Mouse (Mus musculus) hindbrain, embryonic 11.5 days (tissue): Measurements from ENCODE around the gene Urgcp. TPM values are rescaled to one million over a fixed set of nuclear protein-coding genes. Genes with fewer than 3 reads are reported as not detected.

Source experiments
- ATAC-seq: fragments of 200-750 bp; cut with Nextera tagmentation; 2 replicates; pipeline ENCODE4 v1.8.0; 2017; ENCODE audit warnings: mild to moderate bottlenecking, moderate TSS enrichment, moderate library complexity; ENCODE audit not compliant: low FRiP score
- DNase-seq: peaks from one replicate; pipeline ENCODE4 v3.0.0-alpha.2; 2015; ENCODE audit warnings: low spot score
- H3K27ac ChIP-seq: fragments of 300-500 bp; sonication (generic); 2 replicates; pipeline ENCODE4 v1.5.1; 2014; ENCODE audit warnings: mild to moderate bottlenecking, low read depth, low read length
- H3K27me3 ChIP-seq: fragments of 300-500 bp; sonication (generic); 2 replicates; pipeline ENCODE4 v1.6.1; 2014; ENCODE audit warnings: mild to moderate bottlenecking, low read length, moderate library complexity, mixed read lengths; ENCODE audit not compliant: control insufficient read depth, insufficient read depth
- H3K36me3 ChIP-seq: fragments of 300-500 bp; sonication (generic); 2 replicates; pipeline ENCODE4 v1.6.1; 2014; ENCODE audit warnings: mild to moderate bottlenecking, low read length, moderate library complexity, mixed read lengths; ENCODE audit not compliant: control insufficient read depth, insufficient read depth
- H3K4me1 ChIP-seq: fragments of 300-500 bp; sonication (generic); replicated peaks from 2 replicates; pipeline ENCODE4 v1.6.1; 2014; ENCODE audit warnings: low read length, mixed read lengths; ENCODE audit not compliant: control insufficient read depth, insufficient read depth
- H3K4me2 ChIP-seq: fragments of 300-500 bp; sonication (generic); replicated peaks from 2 replicates; pipeline ENCODE4 v1.6.1; 2014; ENCODE audit warnings: mild to moderate bottlenecking, low read depth, low read length
- H3K4me3 ChIP-seq: fragments of 300-500 bp; sonication (generic); 2 replicates; pipeline ENCODE4 v1.5.1; 2014; ENCODE audit warnings: low read depth, low read length
- H3K9ac ChIP-seq: fragments of 300-500 bp; sonication (generic); 2 replicates; pipeline ENCODE4 v1.6.1; 2014; ENCODE audit warnings: low read depth, low read length
- H3K9me3 ChIP-seq: fragments of 300-500 bp; sonication (generic); 2 replicates; pipeline ENCODE4 v1.6.1; 2016; ENCODE audit warnings: low read length; ENCODE audit not compliant: control insufficient read depth
- WGBS: fragments of 180-500 bp; shearing (Covaris S2); extraction: QIAGEN DNeasy Blood & Tissue Kit; methylation state at CpG from one replicate; pipeline ENCODE4 v1.1.7; 2014; 5-methylcytosine and 5-hydroxymethylcytosine counted together
- polyA plus RNA-seq: library from polyadenylated mRNA; unstranded; fragments of >200 nt; fragmentation: Nextera tagmentation; extraction: Ambion mirVana; gene quantifications from 2 replicates; pipeline ENCODE4 v1.2.1, GENCODE M21; 2014

Urgcp gene
- polyA plus RNA-seq, 1 experiment from 2014 or later, result 8.4 TPM

DNA sequence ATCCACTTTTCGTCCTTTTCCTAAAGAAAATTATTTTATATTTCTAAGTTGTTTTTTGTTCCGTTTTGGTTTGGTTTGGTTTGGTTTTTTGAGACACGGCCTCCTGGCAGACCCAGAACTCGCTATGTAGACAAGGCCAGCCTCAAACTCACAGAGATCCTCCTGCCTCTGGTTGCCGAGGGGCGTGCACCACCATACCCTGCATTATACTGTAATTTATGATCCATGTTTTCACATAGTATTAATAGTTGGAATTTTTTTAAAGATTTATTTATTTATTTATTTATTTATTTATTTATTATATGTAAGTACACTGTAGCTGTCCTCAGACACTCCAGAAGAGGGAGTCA, 432 bp upstream of the Urgcp start:
- Histone ChIP-seq H3K9me3 (no peaks in the 10 kb centered on the region), H3K4me3 (peak overlapping the region; percentile 52), H3K27ac (peak overlapping the region; percentile 85), H3K4me2 (peak overlapping the region; percentile 78), H3K36me3 (no peaks in the 10 kb centered on the region), H3K27me3 (no peaks in the 10 kb centered on the region), H3K9ac (no peak overlapping the region), H3K4me1 (no peaks in the 10 kb centered on the region)
- ATAC-seq (peak; percentile 59), DNase-seq (no peak)
- WGBS, result 21% methylated on average over 6 of the region's 6 CpGs

DNA sequence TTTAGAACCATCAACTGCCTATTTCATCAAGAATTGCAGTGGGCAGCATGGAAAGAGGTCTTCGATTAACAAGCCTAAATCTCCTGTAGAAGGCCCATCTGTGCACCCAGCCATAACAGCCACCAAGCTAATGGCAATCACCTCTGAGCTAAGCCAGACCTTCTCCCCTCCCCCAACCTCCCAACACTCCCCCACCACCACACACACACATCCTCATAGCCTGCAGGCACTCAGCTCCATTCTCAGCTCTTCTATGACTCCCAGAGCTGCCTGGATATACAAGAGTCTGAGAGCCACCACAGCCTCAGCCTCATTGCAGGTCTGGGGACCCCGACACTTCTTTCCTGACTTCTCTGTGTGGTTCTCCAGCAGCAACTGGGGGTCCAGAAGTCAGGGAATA, 8.4 kb downstream of the Urgcp start:
- Histone ChIP-seq H3K4me1 (no peaks in the 10 kb centered on the region), H3K36me3 (no peaks in the 10 kb centered on the region), H3K27ac (no peak overlapping the region), H3K4me2 (no peak overlapping the region), H3K27me3 (no peaks in the 10 kb centered on the region), H3K9ac (no peak overlapping the region), H3K4me3 (no peak overlapping the region), H3K9me3 (no peaks in the 10 kb centered on the region)
- no peak for ATAC-seq
- no peak for DNase-seq
- 90% methylated on average over 2 of the region's 2 CpGs for WGBS

DNA sequence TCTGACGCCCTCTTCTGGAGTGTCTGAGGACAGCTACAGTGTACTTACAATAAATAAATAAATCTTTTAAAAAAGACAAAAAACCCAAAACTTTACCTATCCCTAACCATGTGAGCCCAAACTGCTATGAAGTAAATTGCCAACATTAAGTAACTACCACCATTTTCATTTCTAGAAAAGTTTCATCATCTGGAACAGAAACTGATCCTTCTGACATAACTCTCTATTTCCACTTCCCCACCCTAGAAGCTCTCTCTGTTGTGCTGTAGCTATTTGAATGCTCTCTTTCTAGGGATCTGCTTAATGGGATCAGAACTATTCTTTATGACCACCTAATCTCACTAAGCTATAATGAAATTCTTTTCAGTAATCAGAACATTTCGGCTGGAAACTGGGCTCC, 17.2 kb downstream of the Urgcp start:
- H3K4me2 ChIP-seq, result no peak overlapping the region
- no peaks in the 10 kb centered on the region for H3K27me3 ChIP-seq
- H3K9ac ChIP-seq, result no peak overlapping the region
- DNase-seq (no peak), ATAC-seq (no peak)
- no peaks in the 10 kb centered on the region for H3K9me3 ChIP-seq
- no peak overlapping the region for H3K27ac ChIP-seq
- no peaks in the 10 kb centered on the region for H3K4me1 ChIP-seq
- H3K4me3 ChIP-seq, result no peak overlapping the region
- WGBS, result 93% methylated on average over 2 of the region's 2 CpGs
- no peaks in the 10 kb centered on the region for H3K36me3 ChIP-seq

DNA sequence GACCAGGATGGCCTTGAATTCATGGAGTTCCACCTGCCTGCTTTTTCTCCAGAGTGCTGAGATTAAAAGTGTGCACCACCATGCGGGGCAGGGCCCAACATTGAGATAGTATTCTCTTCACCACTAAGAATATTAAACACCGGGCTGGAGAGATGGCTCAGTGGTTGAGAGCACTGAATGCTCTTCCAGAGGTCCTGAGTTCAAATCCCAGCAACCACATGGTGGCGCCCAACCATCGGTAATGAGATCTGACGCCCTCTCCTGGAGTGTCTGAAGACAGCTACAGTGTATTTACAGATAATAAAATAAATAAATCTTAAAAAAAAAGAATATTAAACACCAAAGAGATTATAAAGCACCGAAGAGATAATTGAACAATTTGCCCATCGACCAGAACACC, 20.1 kb downstream of the Urgcp start:
- Histone ChIP-seq H3K9ac (no peak overlapping the region), H3K4me2 (no peak overlapping the region), H3K4me1 (no peaks in the 10 kb centered on the region), H3K36me3 (no peaks in the 10 kb centered on the region), H3K4me3 (no peak overlapping the region), H3K27ac (no peak overlapping the region), H3K9me3 (no peaks in the 10 kb centered on the region), H3K27me3 (no peaks in the 10 kb centered on the region)
- no peak for DNase-seq
- WGBS, result 72% methylated on average over 7 of the region's 7 CpGs
- no peak for ATAC-seq

DNA sequence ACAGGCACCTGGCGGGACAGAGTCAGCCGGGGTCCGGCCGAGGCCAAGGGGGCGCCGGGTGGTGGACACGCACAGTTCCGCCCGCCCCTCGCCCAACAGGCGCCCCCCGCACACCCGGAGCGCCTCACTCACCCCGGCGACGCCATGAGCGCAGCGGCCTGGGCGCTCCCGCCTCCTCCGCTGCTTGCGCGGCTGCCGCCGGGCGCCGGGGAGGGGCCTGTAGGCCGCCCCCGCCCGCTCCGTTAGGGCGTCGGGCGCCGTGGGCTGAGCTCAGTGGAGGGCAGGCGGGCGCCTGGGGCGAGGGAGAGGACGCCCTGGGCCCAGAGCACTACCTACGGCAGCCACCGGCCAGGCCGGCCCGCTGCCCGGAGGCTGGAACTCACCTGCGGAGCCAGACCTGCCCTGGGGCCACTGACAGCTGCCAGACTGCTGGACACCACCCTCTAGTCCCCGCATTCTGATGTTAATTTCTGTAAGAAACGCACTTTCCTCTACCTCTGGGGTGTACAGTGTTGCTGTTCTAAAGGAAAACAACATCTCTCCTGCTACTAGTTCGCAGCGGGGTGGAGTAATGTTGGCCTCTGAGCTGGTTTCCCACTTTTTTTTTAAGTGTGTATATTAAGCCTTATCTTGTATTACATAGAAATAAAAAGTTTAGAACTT, 21.1 kb downstream of the Urgcp start:
- no peaks in the 10 kb centered on the region for H3K27me3 ChIP-seq
- H3K36me3 ChIP-seq, result no peaks in the 10 kb centered on the region
- no peaks in the 10 kb centered on the region for H3K4me1 ChIP-seq
- peak overlapping the region; percentile 51; the same call in 1 of the 2 replicates for H3K27ac ChIP-seq
- WGBS, result under 1% methylated on average over 25 of the region's 50 CpGs
- H3K9me3 ChIP-seq, result no peaks in the 10 kb centered on the region
- ATAC-seq (peak; percentile 88), DNase-seq (peak; percentile 74)
- H3K4me2 ChIP-seq, result peak overlapping the region; percentile 99
- peak overlapping the region; percentile 68 for H3K4me3 ChIP-seq
- H3K9ac ChIP-seq, result peak overlapping the region; percentile 82

DNA sequence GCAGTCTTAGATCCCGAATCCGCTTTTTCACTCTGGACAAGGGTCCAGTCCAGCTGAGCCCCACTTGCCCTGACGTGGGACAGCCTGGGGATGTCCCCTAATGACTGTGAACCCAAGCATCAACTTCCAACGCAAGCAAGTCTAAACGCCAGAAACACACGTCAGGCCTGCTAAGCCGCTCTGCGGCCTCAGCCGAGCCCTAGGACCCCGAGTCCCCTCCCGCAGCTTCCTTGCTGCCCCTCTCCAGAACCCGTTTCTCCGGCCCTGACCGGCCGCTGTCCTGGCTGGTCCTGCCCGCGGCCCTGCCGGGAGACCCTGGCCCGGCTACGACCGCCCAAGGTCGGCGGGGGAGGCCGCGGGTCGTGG, 21.6 kb downstream of the Urgcp start:
- Histone ChIP-seq H3K4me3 (peak overlapping the region; percentile 68), H3K27me3 (no peaks in the 10 kb centered on the region), H3K4me1 (no peaks in the 10 kb centered on the region), H3K27ac (peak overlapping the region; percentile 51; the same call in 1 of the 2 replicates), H3K9ac (peak overlapping the region; percentile 82), H3K9me3 (no peaks in the 10 kb centered on the region), H3K36me3 (no peaks in the 10 kb centered on the region), H3K4me2 (peak overlapping the region; percentile 99)
- 2% methylated on average over 26 of the region's 26 CpGs for WGBS
- DNase-seq, result peak; percentile 56
- ATAC-seq, result peak; percentile 54

DNA sequence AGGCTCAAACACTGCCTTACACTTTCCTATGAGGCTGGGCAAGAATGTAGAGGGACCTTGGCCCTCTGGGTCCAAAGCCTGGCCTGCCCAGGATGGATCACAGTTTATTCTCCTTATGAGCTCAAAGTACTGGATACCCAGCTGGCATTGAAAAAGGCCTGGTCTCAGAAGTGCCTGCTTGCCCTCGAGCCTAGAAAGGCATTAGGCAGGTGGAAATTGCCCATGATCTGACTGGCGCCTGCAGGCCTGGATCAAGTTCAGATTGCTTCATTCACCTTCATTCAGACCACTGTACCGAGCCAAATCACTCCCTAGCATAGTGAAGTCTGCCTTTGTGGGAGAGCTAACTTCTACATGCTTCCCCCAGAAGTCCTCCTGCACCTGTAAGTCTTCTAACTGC, 22.3 kb downstream of the Urgcp start:
- Histone ChIP-seq H3K36me3 (no peaks in the 10 kb centered on the region), H3K9me3 (no peaks in the 10 kb centered on the region), H3K4me2 (no peak overlapping the region), H3K4me3 (no peak overlapping the region), H3K27ac (no peak overlapping the region), H3K4me1 (no peaks in the 10 kb centered on the region), H3K27me3 (no peaks in the 10 kb centered on the region), H3K9ac (no peak overlapping the region)
- WGBS, result 69% methylated on average over 3 of the region's 3 CpGs
- no peak for ATAC-seq
- no peak for DNase-seq

DNA sequence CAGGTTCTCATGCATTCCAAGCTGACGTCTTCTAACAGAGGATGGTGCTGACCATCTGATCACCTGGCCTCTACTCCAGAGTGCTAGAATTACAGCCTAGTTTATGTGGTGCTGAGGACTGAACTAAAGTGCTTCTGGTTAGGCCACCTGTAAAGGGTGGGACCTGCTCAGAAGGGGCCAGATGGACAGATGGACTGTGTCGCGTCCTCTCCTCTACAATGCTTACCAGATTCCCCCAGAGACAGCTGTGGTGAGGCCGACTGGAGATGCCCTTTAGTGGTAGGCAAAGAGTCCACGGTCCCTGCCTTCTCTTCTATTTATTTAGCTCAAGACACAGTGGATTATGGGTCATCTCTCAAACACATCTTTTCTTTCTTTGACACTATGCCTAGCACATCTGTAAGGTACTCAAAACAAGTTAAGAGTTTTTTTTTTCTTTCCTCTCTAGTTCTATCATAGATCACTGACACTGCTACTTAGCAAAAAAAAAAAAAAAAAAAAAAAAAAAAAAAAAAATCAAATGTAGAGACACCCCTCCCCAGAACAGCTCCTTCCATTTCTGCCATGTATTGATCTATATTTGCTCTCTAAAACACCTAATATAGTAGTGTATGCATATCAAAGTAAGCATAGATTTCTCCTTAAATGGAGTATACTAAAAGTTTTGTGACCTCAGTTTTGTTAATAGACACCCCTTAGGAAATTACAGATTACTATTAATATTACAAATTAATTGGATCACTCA, 23.1 kb downstream of the Urgcp start:
- no peak overlapping the region for H3K4me2 ChIP-seq
- H3K9ac ChIP-seq, result no peak overlapping the region
- no peaks in the 10 kb centered on the region for H3K27me3 ChIP-seq
- no peak for ATAC-seq
- H3K4me3 ChIP-seq, result no peak overlapping the region
- 68% methylated on average over 5 of the region's 5 CpGs for WGBS
- no peaks in the 10 kb centered on the region for H3K4me1 ChIP-seq
- no peaks in the 10 kb centered on the region for H3K9me3 ChIP-seq
- no peak overlapping the region for H3K27ac ChIP-seq
- no peak for DNase-seq
- H3K36me3 ChIP-seq, result no peaks in the 10 kb centered on the region

DNA sequence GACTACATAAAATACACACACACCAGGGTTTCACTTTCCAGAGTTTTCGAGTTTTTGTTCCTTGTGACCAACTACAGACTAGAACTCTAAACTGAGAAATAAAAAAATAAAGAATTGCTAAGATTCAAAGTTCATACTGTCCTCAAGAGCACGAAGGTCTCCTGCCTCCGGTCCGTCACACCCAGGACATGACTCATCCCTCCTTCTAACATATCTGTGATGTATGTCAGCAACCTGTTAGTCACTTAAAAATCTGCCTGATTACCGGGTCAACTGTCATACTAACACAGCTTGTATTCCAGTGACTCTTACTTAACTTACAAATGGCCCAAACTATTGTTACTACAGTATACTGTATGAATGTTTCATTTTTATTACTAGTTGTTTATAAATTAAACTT, 25.0 kb downstream of the Urgcp start:
- no peak for ATAC-seq
- DNase-seq, result no peak
- Histone ChIP-seq H3K27ac (no peak overlapping the region), H3K4me2 (no peak overlapping the region), H3K4me1 (no peaks in the 10 kb centered on the region), H3K27me3 (no peaks in the 10 kb centered on the region), H3K36me3 (no peaks in the 10 kb centered on the region), H3K9me3 (no peaks in the 10 kb centered on the region), H3K9ac (no peak overlapping the region), H3K4me3 (no peak overlapping the region)
- WGBS, result 92% methylated on average over 5 of the region's 5 CpGs
